Mouse (Mus musculus) embryonic facial prominence, embryonic 10.5 days (tissue): ENCODE data around the gene Rhbdl3. TPM values are rescaled to one million over a fixed set of nuclear protein-coding genes. Genes with fewer than 3 reads are reported as not detected.

Experiments used
- DNase-seq: peaks from one replicate; pipeline ENCODE4 v3.0.0-alpha.2; 2017; ENCODE audit warnings: low spot score
- H3K27ac ChIP-seq: fragments of 300-500 bp; sonication (generic); replicated peaks from 2 replicates; pipeline ENCODE4 v1.5.1; 2016; ENCODE audit warnings: mild to moderate bottlenecking
- H3K27me3 ChIP-seq: fragments of 300-500 bp; sonication (generic); replicated peaks from 2 replicates; pipeline ENCODE4 v1.6.1; 2016; ENCODE audit warnings: low read depth, mild to moderate bottlenecking; ENCODE audit not compliant: poor library complexity, severe bottlenecking
- H3K36me3 ChIP-seq: fragments of 300-500 bp; sonication (generic); replicated peaks from 2 replicates; pipeline ENCODE4 v1.6.1; 2016; ENCODE audit warnings: mild to moderate bottlenecking, moderate library complexity
- H3K4me1 ChIP-seq: fragments of 300-500 bp; sonication (generic); 2 replicates; pipeline ENCODE4 v1.6.1; 2016
- H3K4me3 ChIP-seq: fragments of 300-500 bp; sonication (generic); 2 replicates; pipeline ENCODE4 v1.5.1; 2016; ENCODE audit warnings: mild to moderate bottlenecking, moderate library complexity
- H3K9me3 ChIP-seq: fragments of 300-500 bp; sonication (generic); 2 replicates; pipeline ENCODE4 v1.6.1; 2016; ENCODE audit warnings: mild to moderate bottlenecking
- WGBS: fragments of 180-500 bp; shearing (Covaris S2); methylation state at CpG from one replicate; pipeline ENCODE4 v1.1.7; 2016; 5-methylcytosine and 5-hydroxymethylcytosine counted together
- polyA plus RNA-seq: library from polyadenylated mRNA; unstranded; fragments of >200 nt; fragmentation: Nextera tagmentation; extraction: Ambion mirVana; gene quantifications from 2 replicates; pipeline ENCODE4 v1.2.1, GENCODE M21; 2016

The Rhbdl3 gene
- polyA plus RNA-seq: 2.1 and 3.7 TPM in 2 replicates

GRCm38 (mm10) chr11:80300551-80301315 is at the start of gene Rhbdl3:
TSS of gene Rhbdl3 (plus strand) at chr11:80300912.
- under 1% methylated on average over 79 of the region's 81 CpGs for WGBS

DNA sequence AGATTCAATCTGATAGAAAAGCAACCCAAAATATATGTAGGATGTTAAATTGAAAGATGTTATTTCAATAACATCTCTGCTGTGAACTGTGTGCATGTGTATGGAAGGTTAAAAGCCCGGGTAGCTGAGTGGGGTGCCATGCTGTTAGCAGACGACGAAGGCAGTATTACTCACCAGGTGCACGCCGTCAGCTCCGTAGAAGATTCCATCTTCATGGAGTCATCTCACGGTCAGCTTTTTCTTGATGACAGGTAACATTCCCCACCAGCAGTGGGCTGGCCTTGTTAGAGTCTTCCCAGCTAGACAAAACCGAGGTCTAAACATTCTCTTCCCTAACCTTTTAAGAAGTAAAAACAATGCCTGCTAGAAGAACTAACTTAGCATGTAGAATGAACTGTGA is 36.6 kb upstream of the Rhbdl3 start:
- peaks cover 92% of the 10 kb centered on the region for H3K36me3 ChIP-seq
- no peak overlapping the region for H3K27ac ChIP-seq
- H3K9me3 ChIP-seq: no peaks in the 10 kb centered on the region
- no peaks in the 10 kb centered on the region for H3K4me1 ChIP-seq
- DNase-seq: no peak
- WGBS: 94% methylated on average over 8 of the region's 8 CpGs
- H3K4me3 ChIP-seq: no peak overlapping the region
- H3K27me3 ChIP-seq: no peaks in the 10 kb centered on the region

More at GRCm38 (mm10) chr11:80300551-80301315, at the start of gene Rhbdl3:
- DNase-seq: peak; percentile 69
- peaks cover 40% of the 10 kb centered on the region for H3K4me1 ChIP-seq
- no peaks in the 10 kb centered on the region for H3K36me3 ChIP-seq
- peak within 1 kb of the TSS; percentile 75 for H3K27ac ChIP-seq
- peak within 1 kb of the TSS; percentile 83 for H3K4me3 ChIP-seq
- peaks cover 3% of the 10 kb centered on the region; the same call in 1 of the 2 replicates for H3K9me3 ChIP-seq
- peaks cover 82% of the 10 kb centered on the region for H3K27me3 ChIP-seq

DNA sequence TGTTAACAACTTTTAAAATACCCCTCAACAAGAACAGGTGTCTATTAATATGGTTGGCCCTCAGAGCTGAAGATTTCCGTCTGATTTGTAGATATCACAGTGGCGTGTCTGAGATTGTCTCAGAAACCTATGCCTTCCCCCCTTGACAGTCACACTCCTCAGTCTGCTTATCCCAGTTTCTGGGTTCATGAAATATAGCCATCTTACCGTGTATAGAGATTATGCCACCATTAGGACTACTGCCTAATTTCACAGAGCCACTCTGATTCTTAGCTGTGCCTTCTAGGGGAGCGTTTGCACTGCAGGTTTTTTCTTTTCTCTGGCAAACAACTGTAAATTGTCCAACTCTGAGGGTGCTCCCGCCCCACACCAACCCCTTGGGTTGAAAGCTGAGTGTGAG is 29.6 kb upstream of the Rhbdl3 start:
- Histone ChIP-seq H3K4me3 (no peak overlapping the region), H3K27ac (no peak overlapping the region), H3K9me3 (no peaks in the 10 kb centered on the region), H3K4me1 (no peaks in the 10 kb centered on the region), H3K36me3 (peaks cover 29% of the 10 kb centered on the region), H3K27me3 (no peaks in the 10 kb centered on the region)
- DNase-seq: no peak
- 83% methylated on average over 5 of the region's 5 CpGs for WGBS

- WGBS: 65% methylated on average over 3 of the region's 3 CpGs
- H3K36me3 ChIP-seq: no peaks in the 10 kb centered on the region
- no peaks in the 10 kb centered on the region for H3K4me1 ChIP-seq
- H3K27ac ChIP-seq: no peak overlapping the region
- H3K27me3 ChIP-seq: no peaks in the 10 kb centered on the region
- H3K9me3 ChIP-seq: no peaks in the 10 kb centered on the region
- no peak for DNase-seq
- H3K4me3 ChIP-seq: no peak overlapping the region
These were observed 25.7 kb upstream of the Rhbdl3 start for GRCm38 (mm10) chr11:80275011-80275410.

DNA sequence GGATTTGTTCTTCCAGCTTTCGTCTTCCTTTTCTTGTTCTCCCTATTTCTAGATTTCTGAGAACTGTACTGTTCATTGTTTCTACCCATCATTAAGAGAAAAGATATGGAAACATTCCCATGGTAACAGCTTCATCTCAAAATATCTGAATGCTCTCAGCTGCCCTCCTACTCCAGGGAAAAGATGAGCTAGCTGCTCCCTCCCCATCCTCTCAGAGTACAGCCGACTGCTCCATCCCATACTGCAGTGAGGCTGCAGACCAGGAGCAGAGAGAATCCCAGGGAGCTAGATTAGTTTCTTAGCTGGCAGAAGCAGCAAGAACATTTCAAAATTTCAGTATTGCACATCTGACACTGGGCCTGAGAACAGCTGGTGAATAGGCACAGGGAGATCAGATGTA is 22.7 kb upstream of the Rhbdl3 start:
- 71% methylated on average over 2 of the region's 2 CpGs for WGBS

DNA sequence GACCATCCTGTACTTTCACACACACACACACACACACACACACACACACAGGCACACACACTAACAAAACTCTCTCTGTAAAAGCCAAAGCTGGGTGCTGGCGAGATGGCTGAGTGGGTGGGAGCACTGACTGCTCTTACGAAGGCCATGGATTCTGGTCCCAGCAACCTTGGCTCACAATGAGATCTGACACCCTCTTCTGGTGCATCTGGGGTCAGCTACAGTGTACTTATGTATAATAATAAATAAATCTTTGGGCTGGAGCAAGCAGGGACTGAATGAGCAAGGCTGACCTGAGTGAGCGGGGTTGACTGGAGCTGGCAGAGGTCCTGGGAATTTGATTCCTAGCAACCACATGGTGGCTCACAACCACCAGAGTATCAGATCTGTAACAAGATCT is 16.9 kb upstream of the Rhbdl3 start:
- no peak overlapping the region for H3K27ac ChIP-seq
- no peaks in the 10 kb centered on the region for H3K36me3 ChIP-seq
- DNase-seq: no peak
- peaks cover 9% of the 10 kb centered on the region for H3K4me1 ChIP-seq
- 73% methylated on average over 3 of the region's 3 CpGs for WGBS
- H3K4me3 ChIP-seq: no peak overlapping the region
- 0 out of 2 replicates have a peak, but pooled peaks cover 4% of the 10 kb centered on the region for H3K27me3 ChIP-seq
- H3K9me3 ChIP-seq: no peaks in the 10 kb centered on the region

More for the DNA sequence above, 22.7 kb upstream of the Rhbdl3 start:
- H3K36me3 ChIP-seq: no peaks in the 10 kb centered on the region
- no peak overlapping the region for H3K4me3 ChIP-seq
- no peaks in the 10 kb centered on the region for H3K27me3 ChIP-seq
- no peak for DNase-seq
- H3K4me1 ChIP-seq: no peaks in the 10 kb centered on the region
- H3K9me3 ChIP-seq: no peaks in the 10 kb centered on the region
- H3K27ac ChIP-seq: no peak overlapping the region

- no peak for DNase-seq
- no peaks in the 10 kb centered on the region for H3K9me3 ChIP-seq
- no peak overlapping the region for H3K27ac ChIP-seq
- 48% methylated on average over 6 of the region's 6 CpGs for WGBS
- H3K4me1 ChIP-seq: peaks cover 13% of the 10 kb centered on the region
- H3K27me3 ChIP-seq: 0 out of 2 replicates have a peak, but pooled peaks cover 10% of the 10 kb centered on the region
- H3K36me3 ChIP-seq: no peaks in the 10 kb centered on the region
- H3K4me3 ChIP-seq: no peak overlapping the region
These were observed 16.1 kb upstream of the Rhbdl3 start for GRCm38 (mm10) chr11:80284641-80285040.

DNA sequence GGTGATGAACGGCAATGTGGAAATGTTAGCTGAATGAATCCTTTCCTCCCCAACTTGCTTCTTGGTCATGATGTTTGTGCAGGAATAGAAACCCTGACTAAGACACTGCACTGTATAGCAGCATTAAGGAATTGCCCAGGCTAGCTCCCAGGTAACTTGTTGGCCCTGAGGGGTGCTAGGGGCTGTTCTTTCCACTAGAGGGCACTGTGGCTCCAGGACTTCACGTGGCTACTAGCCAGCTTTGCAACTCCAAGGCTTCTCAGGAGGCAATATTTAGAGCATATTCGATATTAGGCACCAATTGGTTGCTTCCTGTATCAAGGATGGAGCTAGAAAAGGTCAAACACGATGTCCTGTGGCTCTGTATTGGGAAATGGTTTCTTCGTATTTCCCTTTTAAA is 13.6 kb upstream of the Rhbdl3 start:
- Histone ChIP-seq H3K4me3 (no peak overlapping the region), H3K27me3 (0 out of 2 replicates have a peak, but pooled peaks cover 13% of the 10 kb centered on the region), H3K9me3 (peaks cover 4% of the 10 kb centered on the region; the same call in 1 of the 2 replicates), H3K36me3 (no peaks in the 10 kb centered on the region), H3K4me1 (peaks cover 23% of the 10 kb centered on the region), H3K27ac (no peak overlapping the region)
- peak; percentile 78 for DNase-seq
- 20% methylated on average over 5 of the region's 5 CpGs for WGBS

DNA sequence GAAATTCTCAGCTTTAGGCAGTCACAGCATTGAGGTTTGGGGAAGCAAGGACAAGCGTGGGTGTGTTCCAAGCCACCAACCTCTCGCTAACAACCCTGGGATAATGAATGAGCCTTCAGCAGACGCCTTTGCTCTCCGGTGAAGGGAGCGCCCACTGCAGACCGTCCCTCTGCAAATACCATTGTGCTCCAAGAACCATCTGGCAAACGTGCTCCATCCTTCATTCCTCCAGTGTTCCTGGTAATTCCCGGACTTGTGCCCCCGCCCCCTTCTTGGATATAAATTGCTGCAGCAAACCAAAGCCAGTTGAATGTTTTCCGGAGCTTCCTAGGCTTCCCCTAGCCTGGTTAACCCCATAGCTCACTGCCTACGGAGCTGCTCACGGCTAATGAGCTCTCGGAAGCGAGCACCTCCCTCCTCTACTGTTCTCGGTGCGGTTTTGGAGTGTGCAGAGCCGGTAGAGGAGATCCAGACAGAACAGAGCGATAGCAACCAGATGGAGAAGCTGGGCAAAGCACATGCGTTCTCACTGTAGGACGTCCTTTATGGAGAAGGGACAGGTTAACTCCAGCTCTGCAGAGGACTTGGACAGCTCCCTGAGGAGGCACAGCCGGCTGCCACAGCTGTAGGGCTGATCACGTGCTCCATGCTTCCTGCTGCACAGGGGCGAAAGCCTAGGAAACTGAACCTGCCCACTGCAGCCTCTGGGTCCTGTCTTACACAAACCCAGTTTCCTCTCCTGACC is 10.8 kb upstream of the Rhbdl3 start:
- no peak overlapping the region; the same call in 1 of the 2 replicates for H3K27ac ChIP-seq
- 4% methylated on average over 23 of the region's 23 CpGs for WGBS

GRCm38 (mm10) chr11:80291004-80291403 is 9.7 kb upstream of the Rhbdl3 start:
- 79% methylated on average over 2 of the region's 2 CpGs for WGBS
- Histone ChIP-seq H3K9me3 (peaks cover 4% of the 10 kb centered on the region; the same call in 1 of the 2 replicates), H3K27ac (no peak overlapping the region), H3K36me3 (no peaks in the 10 kb centered on the region), H3K27me3 (peaks cover 37% of the 10 kb centered on the region), H3K4me3 (no peak overlapping the region), H3K4me1 (peaks cover 28% of the 10 kb centered on the region)
- DNase-seq: no peak

More for the DNA sequence above, 10.8 kb upstream of the Rhbdl3 start:
- H3K4me3 ChIP-seq: peak overlapping the region; percentile 53
- peaks cover 25% of the 10 kb centered on the region for H3K27me3 ChIP-seq
- DNase-seq: peak; percentile 72
- H3K36me3 ChIP-seq: no peaks in the 10 kb centered on the region
- peaks cover 4% of the 10 kb centered on the region; the same call in 1 of the 2 replicates for H3K9me3 ChIP-seq
- peaks cover 25% of the 10 kb centered on the region for H3K4me1 ChIP-seq

- peaks cover 51% of the 10 kb centered on the region for H3K27me3 ChIP-seq
- H3K27ac ChIP-seq: peak overlapping the region; percentile 11; the same call in 1 of the 2 replicates
- peaks cover 28% of the 10 kb centered on the region for H3K4me1 ChIP-seq
- peaks cover 4% of the 10 kb centered on the region; the same call in 1 of the 2 replicates for H3K9me3 ChIP-seq
- no peak for DNase-seq
- WGBS: 67% methylated on average over 7 of the region's 7 CpGs
- H3K36me3 ChIP-seq: no peaks in the 10 kb centered on the region
- no peak overlapping the region for H3K4me3 ChIP-seq
These were observed 8.2 kb upstream of the Rhbdl3 start for GRCm38 (mm10) chr11:80292463-80292862.

DNA sequence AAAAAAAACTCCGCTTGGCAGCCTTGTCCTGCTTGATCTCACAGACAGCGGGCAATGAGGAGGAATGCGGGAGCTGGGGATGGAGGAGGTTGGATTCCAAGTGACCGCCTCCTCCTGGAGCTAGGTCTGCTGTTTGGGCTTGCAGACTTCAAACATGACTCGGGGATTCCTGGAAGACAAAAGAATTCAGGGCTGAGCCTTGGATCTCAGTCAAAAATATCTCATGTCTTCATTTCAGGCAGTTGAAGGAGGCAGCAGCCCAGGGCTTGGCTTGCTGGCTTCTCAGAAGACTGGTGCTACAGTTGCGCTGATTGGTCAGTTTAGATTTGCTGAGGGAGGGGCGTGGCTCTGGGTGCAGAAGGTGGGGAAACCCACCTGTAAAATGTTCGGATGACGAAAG is 5.6 kb upstream of the Rhbdl3 start:
- no peak overlapping the region for H3K4me3 ChIP-seq
- peaks cover 31% of the 10 kb centered on the region for H3K4me1 ChIP-seq
- no peak for DNase-seq
- no peaks in the 10 kb centered on the region for H3K36me3 ChIP-seq
- no peak overlapping the region for H3K27ac ChIP-seq
- 12% methylated on average over 9 of the region's 9 CpGs for WGBS
- H3K9me3 ChIP-seq: peaks cover 4% of the 10 kb centered on the region; the same call in 1 of the 2 replicates
- H3K27me3 ChIP-seq: peaks cover 66% of the 10 kb centered on the region
